Mouse (Mus musculus) thymus, postnatal 25 days (tissue): Measurements from ENCODE around the gene Btbd1.

Source experiments
- DNase-seq: peaks from one replicate; pipeline ENCODE4 v3.0.0; 2022

Gene Btbd1

GRCm38 (mm10) chr7:81775325-81775724 is 53.9 kb downstream of the Btbd1 start:
- no peak for DNase-seq

GRCm38 (mm10) chr7:81772786-81773539 is 56.3 kb downstream of the Btbd1 start:
- no peak for DNase-seq

- peak; percentile 47 for DNase-seq
Observed at GRCm38 (mm10) chr7:81763110-81763845, 66.0 kb downstream of the Btbd1 start.

DNA sequence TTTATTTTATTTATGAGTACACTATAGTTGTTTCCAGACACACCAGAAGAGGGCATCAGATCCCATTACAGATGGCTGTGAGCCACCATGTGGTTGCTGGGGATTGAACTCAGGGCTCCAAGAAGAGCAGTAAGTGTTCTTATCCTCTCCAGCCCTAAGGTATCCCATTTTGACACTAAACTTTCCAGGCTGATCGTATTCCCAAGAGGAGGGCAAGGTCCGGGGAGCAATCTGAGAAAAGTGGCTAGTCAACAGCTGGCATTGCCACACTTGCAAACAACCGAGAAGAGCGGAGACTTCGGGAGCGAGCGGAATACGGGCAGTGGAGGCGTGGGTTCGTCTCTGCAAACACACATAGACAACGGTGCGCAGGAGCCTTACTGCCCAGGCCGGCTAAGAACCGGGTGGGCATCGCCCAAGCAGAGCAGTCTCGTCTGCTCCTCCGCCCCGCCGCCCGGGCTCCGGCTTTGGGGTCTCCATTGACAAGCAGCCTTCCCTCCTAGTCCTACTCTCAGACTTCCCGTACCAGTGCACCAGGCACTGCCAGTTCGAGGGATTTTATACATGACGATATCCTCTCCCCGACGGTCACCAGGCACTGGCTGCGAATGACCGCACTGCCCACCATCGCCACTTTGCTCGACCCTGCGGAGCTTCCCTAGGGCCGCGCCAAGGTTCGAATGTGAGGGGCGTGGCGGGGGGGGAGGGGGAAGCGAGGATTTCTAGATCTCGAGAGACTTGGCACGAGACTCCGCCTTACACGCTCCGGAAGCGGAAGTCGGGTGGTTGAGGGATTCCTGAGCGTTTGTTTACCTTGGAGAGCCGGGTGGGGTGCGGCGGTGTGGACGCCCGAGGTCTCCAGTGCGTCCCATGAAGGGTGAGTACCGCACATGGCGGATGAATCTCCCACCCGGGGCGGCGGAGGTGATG is 66.8 kb downstream of the Btbd1 start, which contains the start of gene Ramac:
Gene Ramac, plus strand, starts transcription at position 746 of the 930 bp plus-strand sequence.
- DNase-seq, result peak; percentile 84

GRCm38 (mm10) chr7:81747956-81748355 is 81.3 kb downstream of the Btbd1 start:
- no peak for DNase-seq

DNA sequence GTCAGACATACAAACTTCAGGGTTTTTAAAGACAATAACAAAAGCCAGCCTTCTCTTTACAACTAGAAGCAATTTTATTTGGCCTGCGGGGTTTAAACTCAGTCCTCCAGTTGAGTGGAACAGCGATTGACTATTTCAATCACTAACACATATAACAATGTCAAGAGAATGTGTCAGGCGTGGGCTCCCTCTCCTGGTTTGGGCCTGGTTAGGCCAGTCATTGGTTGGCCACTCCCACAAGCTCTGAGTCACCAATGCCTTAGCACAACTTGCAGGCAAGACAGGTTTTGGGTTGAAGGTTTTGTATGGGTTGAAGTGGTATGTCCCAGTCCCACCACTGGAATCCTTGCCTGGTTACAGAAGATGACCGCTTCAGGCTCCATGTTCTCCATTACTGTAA is 85.1 kb downstream of the Btbd1 start:
- DNase-seq, result no peak
